Mouse (Mus musculus) lung, adult 10 weeks (tissue): Measurements from ENCODE around the gene Gm21750. TPM values are rescaled to one million over a fixed set of nuclear protein-coding genes. Genes with fewer than 3 reads are reported as not detected.

Experiments
- polyA plus RNA-seq: library from polyadenylated mRNA; stranded (reverse); fragments of 350-450 nt; fragmentation: Illumina TruSeq; extraction: RNeasy Lipid Tissue Mini Kit (QIAGEN cat#74804); gene quantifications from one replicate; pipeline ENCODE4 v1.2.3, GENCODE M21; 2014; ENCODE audit warnings: low read depth, low replicate concordance; ENCODE audit not compliant: insufficient read depth

Gene Gm21750
- polyA plus RNA-seq, result not detected

GRCm38 (mm10) chr14:73660925-73661324 is at the start of gene Gm21750:
Gene Gm21750 (plus strand): TSS chr14:73661225.

Other genes with a start within 250 kb of the Gm21750 start
- gene Med4, start 151.2 kb upstream of the Gm21750 start, polyA plus RNA-seq, result 29.1 TPM
- 59.5 TPM for gene Sucla2, start 135.9 kb upstream of the Gm21750 start, polyA plus RNA-seq
- gene Nudt15, start 113.0 kb upstream of the Gm21750 start, polyA plus RNA-seq, result 1.4 TPM